Mouse (Mus musculus) brain, embryonic 14.5 days (tissue): ENCODE results near the gene Atxn1. TPM values are rescaled to one million over a fixed set of nuclear protein-coding genes. Genes with fewer than 3 reads are reported as not detected.

Source experiments
- DNase-seq: peaks from one replicate; pipeline ENCODE4 v3.0.0-alpha.2; 2011; ENCODE audit warnings: low read depth
- CTCF ChIP-seq: fragments of 200-500 bp; IDR thresholded peaks from 2 replicates; pipeline ENCODE4 v1.5.1; 2012; ENCODE audit warnings: inconsistent platforms, mild to moderate bottlenecking, moderate library complexity, borderline replicate concordance; ENCODE audit not compliant: insufficient read depth, insufficient read length; ENCODE audit errors: extremely low read depth
- POLR2A ChIP-seq: fragments of 200-500 bp; IDR thresholded peaks from 2 replicates; pipeline ENCODE4 v1.6.1; 2012; ENCODE audit warnings: mild to moderate bottlenecking, inconsistent platforms, borderline replicate concordance; ENCODE audit not compliant: poor library complexity, insufficient read depth, insufficient read length, severe bottlenecking; ENCODE audit errors: extremely low read depth
- polyA plus RNA-seq: library from polyadenylated mRNA; depleted of rRNA; stranded (reverse); fragments of >200 nt; gene quantifications from 2 replicates; pipeline ENCODE4 v1.2.3, GENCODE M21; 2012

Gene Atxn1
- polyA plus RNA-seq, 1 experiment, result 11.0 TPM

DNA sequence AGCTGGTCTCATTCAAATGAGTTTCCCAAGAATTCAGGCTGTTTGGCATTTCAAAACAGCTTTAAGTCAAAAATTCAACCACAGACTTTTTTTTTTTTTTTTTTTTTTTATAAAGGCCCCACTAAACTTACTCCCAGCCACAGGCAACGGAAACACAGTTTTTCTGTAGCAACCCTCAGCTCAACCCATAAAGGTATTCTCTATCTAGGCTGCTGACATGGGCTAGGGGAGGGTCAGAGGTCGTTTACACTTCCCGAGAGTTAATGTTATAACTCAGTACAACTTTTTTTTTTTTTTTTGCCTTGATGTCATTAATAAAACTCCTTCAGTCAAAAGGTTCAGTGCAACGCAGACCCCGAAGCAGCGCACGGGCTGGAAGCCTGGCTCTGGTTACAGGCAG, 93.3 kb downstream of the Atxn1 start:
- DNase-seq, result no peak
- no peak for TF ChIP-seq POLR2A
- no peak for TF ChIP-seq CTCF

DNA sequence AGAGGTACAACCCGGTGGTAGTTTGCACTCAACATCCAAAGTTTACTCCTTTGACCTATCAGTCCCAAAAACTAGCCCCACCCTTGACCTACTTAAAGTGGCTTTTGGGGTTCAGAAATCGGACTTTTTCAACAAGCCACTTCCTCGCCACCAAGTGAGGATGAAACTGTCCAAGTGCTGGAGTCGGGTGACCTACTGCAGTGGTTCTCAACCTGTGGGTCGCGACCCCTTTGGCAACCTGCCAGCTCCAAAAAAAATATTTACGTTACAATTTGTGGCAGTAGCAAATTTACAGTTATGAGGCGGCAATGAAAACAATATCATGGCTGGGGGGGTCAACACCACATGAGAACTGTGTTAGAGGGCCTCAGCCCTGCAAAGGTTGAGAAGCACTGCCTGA, 95.9 kb downstream of the Atxn1 start:
- TF ChIP-seq POLR2A, result no peak
- no peak for DNase-seq

DNA sequence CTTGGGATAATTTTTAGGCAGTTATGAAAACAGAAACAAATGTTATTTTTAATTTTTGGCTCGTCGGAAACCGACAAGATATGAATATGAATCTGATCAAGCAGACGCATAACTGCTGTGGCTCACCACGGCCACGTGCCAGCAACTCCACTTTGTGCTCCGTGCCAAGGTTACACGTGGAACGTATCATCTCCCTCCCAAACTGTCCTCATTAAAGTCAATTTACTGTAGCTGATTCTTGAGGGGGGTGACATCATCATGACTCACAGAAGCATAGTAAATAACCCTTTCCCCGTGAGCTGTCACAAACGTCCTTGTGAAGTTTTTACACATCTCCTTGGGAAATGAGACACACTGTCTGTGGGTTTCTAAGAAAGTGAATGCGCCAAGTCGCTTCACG, 97.5 kb downstream of the Atxn1 start:
- peak; percentile 44 for DNase-seq
- TF ChIP-seq CTCF (no peak), POLR2A (no peak)

DNA sequence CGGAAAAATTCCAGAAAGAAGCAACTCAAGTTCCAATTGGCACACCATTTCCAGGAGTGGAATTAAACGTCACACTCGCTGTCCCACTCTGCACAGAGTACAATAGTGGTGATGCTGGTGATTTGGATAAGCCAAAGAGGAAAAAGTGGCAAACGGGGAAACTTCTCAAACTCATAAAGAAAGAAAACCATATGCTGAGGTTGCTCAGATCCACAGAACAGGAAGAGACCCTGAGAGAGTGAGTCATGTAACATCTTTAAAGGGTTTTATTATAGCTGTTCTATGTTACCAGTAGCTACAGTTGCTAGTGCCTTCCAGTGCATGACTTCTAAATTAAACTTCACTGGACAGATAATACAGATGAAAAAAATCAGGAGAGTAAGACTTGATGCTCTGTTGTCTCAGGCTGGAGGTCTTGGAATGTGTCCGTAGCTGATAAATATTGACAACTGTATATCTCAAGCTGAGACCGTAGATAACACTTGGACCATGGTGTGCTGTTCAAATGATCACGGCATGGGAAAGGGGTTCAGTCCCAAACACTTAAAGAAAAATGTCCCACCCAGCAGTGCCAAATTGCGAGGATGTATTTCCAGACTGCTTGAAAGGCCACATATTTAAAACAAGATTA, 98.1 kb downstream of the Atxn1 start:
- no peak for TF ChIP-seq POLR2A
- no peak for TF ChIP-seq CTCF
- no peak for DNase-seq

DNA sequence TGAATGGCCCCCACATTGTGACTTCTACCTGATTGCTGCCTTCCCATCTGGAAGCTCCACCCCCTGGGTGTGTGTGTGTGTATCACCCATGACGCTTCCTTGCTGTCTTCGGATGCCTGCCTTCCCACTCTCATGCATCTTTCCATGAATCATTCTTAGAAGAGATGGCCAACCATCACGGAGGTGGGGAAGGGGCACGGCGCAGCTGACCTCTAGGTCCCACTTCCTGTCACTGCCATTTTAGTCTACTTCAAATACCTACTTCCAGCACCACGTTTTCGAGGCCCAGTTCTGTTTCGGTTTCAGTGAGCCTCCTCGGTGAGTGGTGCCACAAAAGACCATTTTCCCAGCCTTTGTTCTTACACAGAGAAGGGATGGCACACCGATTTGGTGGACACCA, 99.2 kb downstream of the Atxn1 start:
- TF ChIP-seq CTCF (no peak), POLR2A (no peak)
- no peak for DNase-seq

DNA sequence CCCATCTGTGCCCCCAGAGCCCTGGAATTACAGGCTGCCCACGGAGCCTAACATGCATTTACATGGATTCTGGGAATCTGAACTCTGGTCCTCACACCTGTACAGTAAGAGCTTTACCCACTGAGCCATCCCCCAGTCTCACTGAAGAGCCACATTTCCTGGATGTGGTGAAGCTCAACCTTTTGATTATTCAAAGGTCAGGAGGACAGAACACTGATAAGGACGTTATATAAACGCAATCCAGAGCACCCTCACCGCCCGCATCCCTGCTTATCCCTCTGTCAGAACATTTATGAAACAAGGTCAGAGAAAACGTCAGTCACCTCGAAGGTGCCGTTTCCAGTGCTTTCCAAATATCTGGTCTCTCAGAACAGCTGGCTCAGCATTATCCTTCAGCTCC, 101.0 kb downstream of the Atxn1 start:
- no peak for TF ChIP-seq CTCF
- no peak for TF ChIP-seq POLR2A
- DNase-seq, result no peak

DNA sequence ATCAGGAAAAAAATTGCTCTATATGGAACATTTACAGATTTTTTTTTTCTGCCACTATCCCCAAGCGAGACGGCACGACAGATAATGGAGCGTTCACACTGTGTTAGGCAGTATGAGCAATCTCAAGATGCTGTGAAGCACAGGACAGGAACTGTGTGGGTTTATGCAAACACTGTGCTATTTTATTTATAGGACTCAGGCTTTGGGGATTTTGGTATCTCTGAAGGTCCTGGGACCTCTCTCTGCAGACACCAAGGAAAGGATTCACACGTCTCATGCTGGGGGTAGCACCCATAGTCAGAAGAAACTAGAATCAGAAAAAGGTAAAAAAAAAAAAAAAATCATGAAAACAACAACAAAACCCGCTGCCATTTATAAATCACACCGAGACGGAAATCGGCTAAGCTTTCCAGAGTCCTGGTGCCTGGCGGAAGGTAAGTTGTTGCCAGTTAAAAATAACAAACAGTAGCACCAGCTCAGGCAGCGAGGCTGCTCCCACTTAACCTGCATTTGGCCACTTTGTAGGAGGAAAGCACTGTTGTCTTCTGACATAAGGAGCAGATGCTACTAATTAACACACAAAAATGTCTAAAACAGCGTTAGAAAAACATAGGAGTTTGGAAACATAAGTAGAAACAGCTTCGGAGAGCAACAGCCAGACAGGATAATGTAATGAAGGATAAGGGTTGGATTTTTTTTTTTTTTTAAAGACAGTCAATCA, 102.8 kb downstream of the Atxn1 start:
- peak; percentile 37 for DNase-seq
- TF ChIP-seq POLR2A (no peak), CTCF (no peak)

DNA sequence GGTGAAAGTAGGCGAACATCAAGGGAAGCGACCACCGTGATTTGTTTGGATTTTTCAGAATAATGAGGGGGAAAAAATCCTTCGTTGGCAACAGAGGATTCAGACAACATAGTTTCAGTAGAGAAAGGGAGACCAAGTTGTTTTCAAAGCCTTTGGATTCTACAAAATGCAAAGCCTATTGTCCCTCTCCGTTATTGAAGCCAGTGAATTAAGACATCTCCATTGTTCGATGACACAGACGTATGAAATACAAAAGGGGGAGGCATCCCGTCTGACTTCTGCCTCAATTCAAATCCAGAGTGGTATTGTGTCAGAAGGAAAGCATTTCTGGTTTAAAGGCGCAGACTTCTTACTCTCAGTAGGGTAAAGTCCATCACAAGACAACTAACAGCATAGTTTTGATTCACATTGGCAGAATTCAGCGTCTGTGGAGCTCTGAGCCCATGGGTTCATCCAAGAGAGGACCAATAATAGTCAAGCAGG, 103.7 kb downstream of the Atxn1 start:
- DNase-seq, result peak; percentile 58
- TF ChIP-seq CTCF (no peak), POLR2A (no peak)

DNA sequence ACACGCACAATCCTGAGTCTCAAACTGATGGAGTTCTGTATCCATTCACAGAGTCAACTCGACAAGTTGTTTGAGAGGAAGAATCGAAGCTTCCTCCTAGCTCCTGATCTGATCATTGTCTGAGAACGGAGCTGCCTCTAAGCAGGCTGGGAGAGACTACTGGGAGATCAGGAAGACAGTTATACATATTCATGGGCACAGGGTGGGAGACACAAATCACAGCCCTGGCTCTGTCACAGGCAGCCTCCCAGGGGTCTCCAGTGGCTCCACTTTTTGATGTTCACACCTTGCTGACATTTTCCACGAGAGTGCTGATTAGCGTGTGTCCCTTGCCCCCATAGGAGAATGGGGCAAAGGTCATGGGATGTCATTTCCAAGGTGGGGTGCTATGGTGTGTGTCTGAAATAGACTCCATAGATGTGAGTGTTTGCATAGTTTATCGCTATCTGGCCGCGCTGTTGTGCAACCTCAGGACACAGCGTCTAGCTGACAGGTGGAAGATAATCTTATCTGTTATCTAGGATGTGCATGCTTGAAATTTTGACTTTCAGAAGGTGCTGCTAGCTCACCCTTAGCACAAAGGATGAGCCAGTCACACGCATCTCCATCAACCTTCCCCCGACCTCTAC, 105.6 kb downstream of the Atxn1 start:
- TF ChIP-seq POLR2A, result no peak
- no peak for TF ChIP-seq CTCF
- DNase-seq, result peak; percentile 29

DNA sequence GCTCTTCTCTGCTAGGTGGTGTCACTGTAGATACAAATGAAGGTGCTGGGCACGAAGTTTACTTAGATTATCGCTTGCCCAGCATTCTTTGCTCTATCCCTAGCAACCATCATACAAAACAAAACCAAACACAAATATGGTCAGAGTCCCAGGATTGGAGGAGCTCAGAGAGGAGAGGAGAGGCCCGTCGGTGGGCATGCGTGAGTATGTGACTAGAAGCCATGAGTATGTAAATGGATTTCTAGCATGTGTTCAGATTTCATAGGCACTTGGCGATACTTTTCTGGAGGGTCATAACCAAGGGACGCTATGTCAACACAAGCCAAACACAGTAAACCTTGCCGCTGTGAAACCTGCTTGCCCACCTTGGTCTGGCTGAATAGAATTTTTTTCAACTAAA, 107.4 kb downstream of the Atxn1 start:
- TF ChIP-seq CTCF (no peak), POLR2A (no peak)
- DNase-seq, result no peak

DNA sequence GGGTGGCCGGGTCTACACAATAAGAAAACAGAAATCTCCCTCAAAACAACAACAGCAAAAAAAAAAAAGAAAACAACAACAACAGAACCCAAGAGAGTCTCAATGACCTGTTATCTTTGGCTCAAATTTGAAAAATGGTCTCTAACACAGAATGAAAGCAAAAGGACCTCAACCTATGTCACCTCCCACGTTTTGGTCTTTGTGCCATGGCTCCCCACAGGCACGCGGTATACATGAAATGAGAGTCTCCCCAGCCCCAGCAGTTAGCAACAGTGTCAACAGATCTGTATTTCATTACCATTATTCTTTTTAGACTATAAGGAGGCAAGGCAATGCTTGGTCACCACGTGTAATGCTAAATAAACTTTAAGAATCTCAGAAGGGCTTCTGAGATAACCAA, 110.3 kb downstream of the Atxn1 start:
- TF ChIP-seq POLR2A, result no peak
- TF ChIP-seq CTCF, result no peak
- no peak for DNase-seq

DNA sequence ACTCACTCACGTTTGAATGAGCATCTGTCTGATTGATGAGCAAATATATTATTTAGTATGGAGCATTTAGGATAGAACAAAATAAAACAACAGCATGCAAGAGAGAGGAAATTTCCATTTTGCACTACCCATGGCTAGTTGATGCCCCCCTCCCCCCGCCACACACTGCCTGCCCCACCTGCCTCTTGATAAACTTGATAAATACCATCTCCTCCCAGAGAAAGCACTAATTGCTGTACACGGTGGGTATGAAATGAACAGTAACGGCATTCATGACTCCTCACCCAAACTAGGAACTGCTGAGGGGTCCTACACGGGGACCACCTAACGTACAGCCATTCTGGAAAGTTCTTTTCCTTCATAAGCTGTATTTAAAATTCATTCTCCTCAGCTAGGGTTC, 111.1 kb downstream of the Atxn1 start:
- TF ChIP-seq POLR2A, result no peak
- TF ChIP-seq CTCF, result no peak
- no peak for DNase-seq

DNA sequence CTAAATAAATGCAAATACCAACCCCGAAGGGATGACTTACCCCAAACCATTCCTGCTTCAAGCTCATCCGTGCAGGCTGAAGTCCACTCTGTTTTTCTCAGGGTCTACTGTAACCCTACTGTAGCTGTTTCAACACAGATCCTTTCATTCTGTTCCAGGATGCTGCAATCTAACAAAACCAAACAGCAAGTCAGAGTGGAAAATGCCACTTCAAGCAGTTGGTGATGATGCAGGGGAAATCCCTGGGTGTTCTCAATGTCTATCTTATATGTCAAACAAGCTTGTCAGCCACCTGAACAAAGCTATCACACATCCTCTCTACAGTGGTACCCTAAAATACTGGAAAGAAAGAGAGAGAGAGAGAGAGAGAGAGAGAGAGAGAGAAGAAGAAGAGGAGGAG, 112.5 kb downstream of the Atxn1 start:
- TF ChIP-seq POLR2A, result no peak
- no peak for TF ChIP-seq CTCF
- DNase-seq, result no peak
